Mouse (Mus musculus) liver, embryonic 14.5 days (tissue): ENCODE data around the gene Ccdc117. TPM values are rescaled to one million over a fixed set of nuclear protein-coding genes. Genes with fewer than 3 reads are reported as not detected.
A peak's percentile ranks its signal among the peaks of the same experiment; 100 is the strongest.
"Not testable (repeated sequence)": the region's sequence is repeated elsewhere in the genome, so short reads cannot be mapped to it uniquely, and the experiment has no call there.

ENCODE experiments used
- ATAC-seq: fragments of 200-750 bp; cut with Nextera tagmentation; 2 replicates; pipeline ENCODE4 v1.8.0; 2017; ENCODE audit warnings: moderate number of reproducible peaks, mild to moderate bottlenecking, moderate library complexity; ENCODE audit not compliant: insufficient read depth
- DNase-seq, 3 experiments: peaks; one replicate each; pipeline ENCODE4 v3.0.0-alpha.2; 2012 to 2013; ENCODE audit warnings: low read depth in 3 of 3, low spot score in 3 of 3
- H3K27ac ChIP-seq: fragments of 300-500 bp; sonication (generic); 2 replicates; pipeline ENCODE4 v1.5.1; 2014; ENCODE audit warnings: moderate library complexity, mild to moderate bottlenecking, control low read depth, inconsistent platforms
- H3K27me3 ChIP-seq: fragments of 300-500 bp; sonication (generic); 2 replicates; pipeline ENCODE4 v1.6.1; 2014; ENCODE audit warnings: mild to moderate bottlenecking, low read length, moderate library complexity; ENCODE audit not compliant: control insufficient read depth, insufficient read depth
- H3K36me3 ChIP-seq: fragments of 300-500 bp; sonication (generic); replicated peaks from 2 replicates; pipeline ENCODE4 v1.6.1; 2014; ENCODE audit warnings: low read depth; ENCODE audit not compliant: control insufficient read depth, insufficient read depth
- H3K4me1 ChIP-seq, 2 experiments: fragments of 200-500 bp in 1 of 2; fragments of 300-500 bp in 1 of 2; sonication (generic) in 1 of 2; replicated peaks; 2 replicates each; pipeline ENCODE4 v1.6.1; 2012 to 2014; ENCODE audit warnings: antibody characterized with exemption in 1 of 2, inconsistent platforms in 1 of 2, low read length in 1 of 2; ENCODE audit not compliant: control insufficient read depth in 2 of 2, insufficient read depth in 2 of 2
- H3K4me2 ChIP-seq: fragments of 300-500 bp; sonication (generic); 2 replicates; pipeline ENCODE4 v1.6.1; 2014; ENCODE audit warnings: low read depth, mild to moderate bottlenecking, control low read depth, moderate library complexity
- H3K4me3 ChIP-seq, 2 experiments: fragments of 200-500 bp in 1 of 2; fragments of 300-500 bp in 1 of 2; sonication (generic) in 1 of 2; 2 replicates each; pipeline ENCODE4 v1.5.1; 2012 to 2014; ENCODE audit warnings: low read depth in 2 of 2, low read length in 2 of 2, mild to moderate bottlenecking in 2 of 2, control low read depth in 1 of 2, inconsistent platforms in 1 of 2, moderate library complexity in 1 of 2; ENCODE audit not compliant: insufficient read depth in 1 of 2
- H3K9ac ChIP-seq: fragments of 300-500 bp; sonication (generic); replicated peaks from 2 replicates; pipeline ENCODE4 v1.6.1; 2014; ENCODE audit warnings: mild to moderate bottlenecking, control low read depth, moderate library complexity
- H3K9me3 ChIP-seq: fragments of 300-500 bp; sonication (generic); 2 replicates; pipeline ENCODE4 v1.6.1; 2016; ENCODE audit warnings: low read length, mixed read lengths; ENCODE audit not compliant: control insufficient read depth
- CTCF ChIP-seq: IDR thresholded peaks from 2 replicates; pipeline ENCODE4 v1.5.1; 2016; ENCODE audit warnings: antibody characterized with exemption, low read depth, control low read depth
- EP300 ChIP-seq: IDR thresholded peaks from 2 replicates; pipeline ENCODE4 v1.6.1; 2016; ENCODE audit warnings: antibody characterized with exemption, low read depth
- WGBS: fragments of 180-500 bp; shearing (Covaris S2); extraction: QIAGEN DNeasy Blood & Tissue Kit; methylation state at CpG from one replicate; pipeline ENCODE4 v1.1.7; 2014; ENCODE audit not compliant: insufficient replicate concordance; 5-methylcytosine and 5-hydroxymethylcytosine counted together
- polyA plus RNA-seq, 2 experiments: library from polyadenylated mRNA; depleted of rRNA in 1 of 2; stranded (reverse) in 1 of 2; unstranded in 1 of 2; fragments of >200 nt; fragmentation: Nextera tagmentation in 1 of 2; extraction: Ambion mirVana in 1 of 2; gene quantifications; 2 replicates each; pipeline versions ENCODE4 v1.2.1 to v1.2.3; 2012 to 2014

The Ccdc117 gene
- polyA plus RNA-seq, 2 experiments: 6.3 to 7.5 TPM

GRCm38 (mm10) chr11:5545457-5545856 lies 3.5 kb upstream of the Ccdc117 start:
- TF ChIP-seq EP300 (no peak), CTCF (no peak)
- Histone ChIP-seq H3K4me2 (no peak overlapping the region), H3K36me3 (no peaks in the 10 kb centered on the region), H3K9ac (no peak overlapping the region), H3K9me3 (no peaks in the 10 kb centered on the region), H3K4me3 (no peak overlapping the region), H3K27me3 (no peaks in the 10 kb centered on the region), H3K27ac (no peak overlapping the region), H3K4me1 (peaks cover 8 to 15% of the 10 kb centered on the region in 2 experiments)
- DNase-seq (no peak), ATAC-seq (no peak)
- WGBS: 62% methylated on average over 4 of the region's 4 CpGs

- H3K9me3 ChIP-seq, DNase-seq, ATAC-seq: not testable (repeated sequence)
Observed at GRCm38 (mm10) chr11:5544709-5545108, 2.7 kb upstream of the Ccdc117 start.

GRCm38 (mm10) chr11:5543281-5543680 lies 1.3 kb upstream of the Ccdc117 start:
- TF ChIP-seq EP300 (no peak), CTCF (no peak)
- peaks cover 15 to 24% of the 10 kb centered on the region in 2 experiments for H3K4me1 ChIP-seq
- no peak for ATAC-seq
- no peaks in the 10 kb centered on the region for H3K27me3 ChIP-seq
- peaks cover 11% of the 10 kb centered on the region; the same call in 1 of the 2 replicates for H3K36me3 ChIP-seq
- no peaks in the 10 kb centered on the region for H3K9me3 ChIP-seq
- H3K27ac ChIP-seq: no peak overlapping the region
- WGBS: 59% methylated on average over 1 of the region's 1 CpGs
- no peak for DNase-seq
- H3K4me2 ChIP-seq: no peak overlapping the region
- H3K9ac ChIP-seq: no peak overlapping the region
- H3K4me3 ChIP-seq: no peak overlapping the region

More at GRCm38 (mm10) chr11:5544709-5545108, 2.7 kb upstream of the Ccdc117 start:
- not testable (repeated sequence) for H3K27ac ChIP-seq, H3K36me3 ChIP-seq, H3K9ac ChIP-seq, H3K4me2 ChIP-seq, H3K27me3 ChIP-seq, H3K4me3 ChIP-seq
- peaks cover 11 to 19% of the 10 kb centered on the region in 2 experiments for H3K4me1 ChIP-seq
- WGBS: 62% methylated on average over 1 of the region's 1 CpGs

GRCm38 (mm10) chr11:5542482-5543185 lies 647 bp upstream of the Ccdc117 start:
- Histone ChIP-seq H3K4me3 (peak overlapping the region; percentile 74 to 81), H3K27ac (no peak overlapping the region), H3K9ac (no peak overlapping the region), H3K4me1 (peaks cover 15 to 24% of the 10 kb centered on the region in 2 experiments), H3K27me3 (no peaks in the 10 kb centered on the region), H3K36me3 (peaks cover 11% of the 10 kb centered on the region; the same call in 1 of the 2 replicates), H3K4me2 (peak overlapping the region; percentile 71), H3K9me3 (no peaks in the 10 kb centered on the region)
- no peak for ATAC-seq
- DNase-seq: no peak
- TF ChIP-seq CTCF (no peak), EP300 (no peak)
- 38% methylated on average over 5 of the region's 5 CpGs for WGBS

- Histone ChIP-seq H3K36me3 (peaks cover 13% of the 10 kb centered on the region), H3K4me1 (peaks cover 15 to 24% of the 10 kb centered on the region in 2 experiments), H3K9me3 (no peaks in the 10 kb centered on the region), H3K9ac (peak overlapping the region; percentile 79), H3K27me3 (no peaks in the 10 kb centered on the region), H3K27ac (peak overlapping the region; percentile 8), H3K4me2 (peak overlapping the region; percentile 71), H3K4me3 (peak overlapping the region; percentile 74 to 81)
- DNase-seq (no peak), ATAC-seq (no peak)
- WGBS: 1% methylated on average over 28 of the region's 28 CpGs
- TF ChIP-seq EP300: no peak
- no peak for TF ChIP-seq CTCF
Observed at GRCm38 (mm10) chr11:5541230-5541798, 673 bp downstream of the Ccdc117 start.
